Mouse (Mus musculus): ENCODE results near the gene Fam204a. TPM values are rescaled to one million over a fixed set of nuclear protein-coding genes. Genes with fewer than 3 reads are reported as not detected.

The Fam204a gene
- polyA plus RNA-seq, 1 experiment: 0.61 TPM

GRCm38 (mm10) chr19:60182171-60182570, 44.3 kb downstream of the Fam204a start:
- TF ChIP-seq TAL1 (IDR thresholded peaks at IDR 0.05; ENCODE audit: low read length) (no peak), GATA1 (IDR thresholded peaks at IDR 0.05; ENCODE audit: low read length) (no peak)
- Histone ChIP-seq H3K4me1 (ENCODE audit: control insufficient read depth) (no peaks in the 10 kb centered on the region), H3K36me3 (ENCODE audit: control insufficient read depth) (no peaks in the 10 kb centered on the region), H3K27me3 (ENCODE audit: control insufficient read depth) (no peaks in the 10 kb centered on the region), H3K9me3 (ENCODE audit: control insufficient read depth, low read length) (no peaks in the 10 kb centered on the region), H3K4me3 (replicated peaks) (no peak overlapping the region)

- H3K4me3 ChIP-seq (replicated peaks): no peak overlapping the region
- H3K4me1 ChIP-seq (ENCODE audit: control insufficient read depth): no peaks in the 10 kb centered on the region
- no peaks in the 10 kb centered on the region for H3K9me3 ChIP-seq (ENCODE audit: control insufficient read depth, low read length)
- TF ChIP-seq TAL1 (IDR thresholded peaks at IDR 0.05; ENCODE audit: low read length) (no peak), GATA1 (IDR thresholded peaks at IDR 0.05; ENCODE audit: low read length) (no peak)
- no peaks in the 10 kb centered on the region for H3K36me3 ChIP-seq (ENCODE audit: control insufficient read depth)
- H3K27me3 ChIP-seq (ENCODE audit: control insufficient read depth): no peaks in the 10 kb centered on the region
Measured at GRCm38 (mm10) chr19:60178771-60179563, 47.5 kb downstream of the Fam204a start.

GRCm38 (mm10) chr19:60165417-60165816, 61.1 kb downstream of the Fam204a start:
- H3K27me3 ChIP-seq (ENCODE audit: control insufficient read depth): no peaks in the 10 kb centered on the region
- TF ChIP-seq GATA1 (IDR thresholded peaks at IDR 0.05; ENCODE audit: low read length) (no peak), TAL1 (IDR thresholded peaks at IDR 0.05; ENCODE audit: low read length) (no peak)
- no peak overlapping the region for H3K4me3 ChIP-seq (replicated peaks)
- no peaks in the 10 kb centered on the region for H3K36me3 ChIP-seq (ENCODE audit: control insufficient read depth)
- no peaks in the 10 kb centered on the region for H3K9me3 ChIP-seq (ENCODE audit: control insufficient read depth, low read length)
- no peaks in the 10 kb centered on the region for H3K4me1 ChIP-seq (ENCODE audit: control insufficient read depth)

- H3K9me3 ChIP-seq (ENCODE audit: control insufficient read depth, low read length): no peaks in the 10 kb centered on the region
- H3K36me3 ChIP-seq (ENCODE audit: control insufficient read depth): no peaks in the 10 kb centered on the region
- no peaks in the 10 kb centered on the region for H3K27me3 ChIP-seq (ENCODE audit: control insufficient read depth)
- H3K4me3 ChIP-seq (replicated peaks): no peak overlapping the region
- no peaks in the 10 kb centered on the region for H3K4me1 ChIP-seq (ENCODE audit: control insufficient read depth)
- TF ChIP-seq TAL1 (IDR thresholded peaks at IDR 0.05; ENCODE audit: low read length) (no peak), GATA1 (IDR thresholded peaks at IDR 0.05; ENCODE audit: low read length) (no peak)
Measured at GRCm38 (mm10) chr19:60160611-60161274, 65.8 kb downstream of the Fam204a start.

GRCm38 (mm10) chr19:60159827-60160226, 66.7 kb downstream of the Fam204a start:
- H3K9me3 ChIP-seq (ENCODE audit: control insufficient read depth, low read length): no peaks in the 10 kb centered on the region
- no peaks in the 10 kb centered on the region for H3K27me3 ChIP-seq (ENCODE audit: control insufficient read depth)
- H3K4me3 ChIP-seq (replicated peaks): no peak overlapping the region
- TF ChIP-seq GATA1 (IDR thresholded peaks at IDR 0.05; ENCODE audit: low read length) (no peak), TAL1 (IDR thresholded peaks at IDR 0.05; ENCODE audit: low read length) (no peak)
- no peaks in the 10 kb centered on the region for H3K4me1 ChIP-seq (ENCODE audit: control insufficient read depth)
- H3K36me3 ChIP-seq (ENCODE audit: control insufficient read depth): no peaks in the 10 kb centered on the region

- H3K9me3 ChIP-seq (ENCODE audit: control insufficient read depth, low read length): no peaks in the 10 kb centered on the region
- no peaks in the 10 kb centered on the region for H3K4me1 ChIP-seq (ENCODE audit: control insufficient read depth)
- H3K4me3 ChIP-seq (replicated peaks): no peak overlapping the region
- H3K27me3 ChIP-seq (ENCODE audit: control insufficient read depth): no peaks in the 10 kb centered on the region
- no peaks in the 10 kb centered on the region for H3K36me3 ChIP-seq (ENCODE audit: control insufficient read depth)
- no peak for TF ChIP-seq GATA1 (IDR thresholded peaks at IDR 0.05; ENCODE audit: low read length)
- no peak for TF ChIP-seq TAL1 (IDR thresholded peaks at IDR 0.05; ENCODE audit: low read length)
Measured at GRCm38 (mm10) chr19:60155266-60155665, 71.2 kb downstream of the Fam204a start.

GRCm38 (mm10) chr19:60153096-60153495, 73.4 kb downstream of the Fam204a start:
- no peaks in the 10 kb centered on the region for H3K36me3 ChIP-seq (ENCODE audit: control insufficient read depth)
- no peaks in the 10 kb centered on the region for H3K4me1 ChIP-seq (ENCODE audit: control insufficient read depth)
- H3K4me3 ChIP-seq (replicated peaks): no peak overlapping the region
- H3K27me3 ChIP-seq (ENCODE audit: control insufficient read depth): no peaks in the 10 kb centered on the region
- no peaks in the 10 kb centered on the region for H3K9me3 ChIP-seq (ENCODE audit: control insufficient read depth, low read length)
- TF ChIP-seq TAL1 (IDR thresholded peaks at IDR 0.05; ENCODE audit: low read length) (no peak), GATA1 (IDR thresholded peaks at IDR 0.05; ENCODE audit: low read length) (no peak)

- Histone ChIP-seq H3K4me1 (ENCODE audit: control insufficient read depth) (no peaks in the 10 kb centered on the region), H3K36me3 (ENCODE audit: control insufficient read depth) (no peaks in the 10 kb centered on the region), H3K4me3 (replicated peaks) (no peak overlapping the region), H3K9me3 (ENCODE audit: control insufficient read depth, low read length) (no peaks in the 10 kb centered on the region), H3K27me3 (ENCODE audit: control insufficient read depth) (peaks cover 9% of the 10 kb centered on the region)
- TF ChIP-seq TAL1 (IDR thresholded peaks at IDR 0.05; ENCODE audit: low read length) (no peak), GATA1 (IDR thresholded peaks at IDR 0.05; ENCODE audit: low read length) (no peak)
Measured at GRCm38 (mm10) chr19:60150056-60150455, 76.4 kb downstream of the Fam204a start.

- H3K4me1 ChIP-seq (ENCODE audit: control insufficient read depth): no peaks in the 10 kb centered on the region
- H3K36me3 ChIP-seq (ENCODE audit: control insufficient read depth): no peaks in the 10 kb centered on the region
- H3K4me3 ChIP-seq (replicated peaks): no peak overlapping the region
- H3K27me3 ChIP-seq (ENCODE audit: control insufficient read depth): peaks cover 16% of the 10 kb centered on the region
- H3K9me3 ChIP-seq (ENCODE audit: control insufficient read depth, low read length): no peaks in the 10 kb centered on the region
- TF ChIP-seq GATA1 (IDR thresholded peaks at IDR 0.05; ENCODE audit: low read length): no peak
- no peak for TF ChIP-seq TAL1 (IDR thresholded peaks at IDR 0.05; ENCODE audit: low read length)
Measured at GRCm38 (mm10) chr19:60149078-60149960, 77.2 kb downstream of the Fam204a start.

Other genes starting within 250 kb of the Fam204a start
- gene Prlhr, start 241.6 kb upstream of the Fam204a start, polyA plus RNA-seq (2012): not detected in 2 replicates

All from erythroblast, embryonic 14.5 days (primary cell).